Mouse (Mus musculus) heart, embryonic 11.5 days (tissue): Measurements from ENCODE around the gene Pisd. TPM values are rescaled to one million over a fixed set of nuclear protein-coding genes. Genes with fewer than 3 reads are reported as not detected.
"Not testable (repeated sequence)": the region's sequence is repeated elsewhere in the genome, so short reads cannot be mapped to it uniquely, and the experiment has no call there.

Experiments used
- ATAC-seq: fragments of 200-750 bp; cut with Nextera tagmentation; replicated peaks from 2 replicates; pipeline ENCODE4 v1.8.0; 2017; ENCODE audit warnings: moderate library complexity; ENCODE audit not compliant: insufficient number of reproducible peaks, low FRiP score, low TSS enrichment
- H3K27ac ChIP-seq: fragments of 300-500 bp; sonication (generic); 2 replicates; pipeline ENCODE4 v1.5.1; 2014; ENCODE audit warnings: mild to moderate bottlenecking, low read depth, low read length
- H3K27me3 ChIP-seq: fragments of 300-500 bp; sonication (generic); 2 replicates; pipeline ENCODE4 v1.6.1; 2014; ENCODE audit warnings: mild to moderate bottlenecking, low read length, mixed read lengths; ENCODE audit not compliant: control insufficient read depth, insufficient read depth
- H3K36me3 ChIP-seq: fragments of 300-500 bp; sonication (generic); 2 replicates; pipeline ENCODE4 v1.6.1; 2014; ENCODE audit warnings: mild to moderate bottlenecking, low read length, moderate library complexity, mixed read lengths; ENCODE audit not compliant: control insufficient read depth, insufficient read depth
- H3K4me1 ChIP-seq: fragments of 300-500 bp; sonication (generic); 2 replicates; pipeline ENCODE4 v1.6.1; 2014; ENCODE audit warnings: low read length; ENCODE audit not compliant: control insufficient read depth, insufficient read depth
- H3K4me2 ChIP-seq: fragments of 300-500 bp; sonication (generic); 2 replicates; pipeline ENCODE4 v1.6.1; 2014; ENCODE audit warnings: mild to moderate bottlenecking, moderate library complexity
- H3K4me3 ChIP-seq: fragments of 300-500 bp; sonication (generic); 2 replicates; pipeline ENCODE4 v1.5.1; 2014; ENCODE audit warnings: low read depth, low read length
- H3K9ac ChIP-seq: fragments of 300-500 bp; sonication (generic); 2 replicates; pipeline ENCODE4 v1.6.1; 2014; ENCODE audit warnings: mild to moderate bottlenecking, low read depth, low read length, moderate library complexity
- H3K9me3 ChIP-seq: fragments of 300-500 bp; sonication (generic); replicated peaks from 2 replicates; pipeline ENCODE4 v1.6.1; 2016; ENCODE audit warnings: low read length; ENCODE audit not compliant: control insufficient read depth
- WGBS: fragments of 180-500 bp; shearing (Covaris S2); extraction: QIAGEN DNeasy Blood & Tissue Kit; methylation state at CpG from one replicate; pipeline ENCODE4 v1.1.7; 2014; ENCODE audit not compliant: insufficient replicate concordance; 5-methylcytosine and 5-hydroxymethylcytosine counted together
- polyA plus RNA-seq: library from polyadenylated mRNA; unstranded; fragments of >200 nt; fragmentation: Nextera tagmentation; extraction: Ambion mirVana; gene quantifications from 2 replicates; pipeline ENCODE4 v1.2.1, GENCODE M21; 2014

Pisd gene
- polyA plus RNA-seq = 45.5 and 53.1 TPM in 2 replicates

DNA sequence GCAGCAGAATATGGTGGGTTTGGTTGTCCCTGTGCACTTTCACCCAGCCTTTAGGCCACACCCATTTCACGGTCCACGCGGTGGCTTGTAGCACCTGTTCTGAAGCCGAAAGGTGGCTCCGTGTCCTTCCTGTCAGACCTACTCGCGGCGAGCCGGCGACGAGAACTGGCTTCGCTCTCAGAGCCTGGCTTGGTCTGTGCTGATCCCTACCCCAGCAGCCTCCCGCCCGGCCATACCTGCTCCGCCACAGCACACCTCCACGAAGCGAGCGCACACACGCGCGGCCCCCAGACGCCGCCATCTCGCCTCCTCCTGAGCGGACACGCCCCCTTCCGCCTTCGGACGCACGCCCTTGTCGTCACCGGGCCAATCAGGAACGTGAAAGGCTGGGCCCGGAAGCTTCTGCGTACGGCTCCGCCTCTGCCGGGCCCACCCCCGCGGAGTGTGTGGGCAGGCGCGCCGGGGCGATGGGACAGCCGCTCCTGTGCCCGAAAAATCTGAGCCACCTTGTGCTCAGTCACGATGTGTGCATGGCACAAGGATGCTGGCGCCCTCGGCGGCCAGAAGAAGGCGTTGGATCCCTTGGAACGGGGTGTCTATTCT lies at the start of gene Pisd:
Gene Pisd (minus strand): TSS at position 334 of the 603 bp plus-strand sequence.
- Histone ChIP-seq H3K9ac (peak within 1 kb of the TSS; percentile 79), H3K27ac (no peak within 1 kb of the TSS), H3K4me3 (peak within 1 kb of the TSS; percentile 91), H3K9me3 (no peaks in the 10 kb centered on the region), H3K36me3 (peaks cover 3% of the 10 kb centered on the region; the same call in 1 of the 2 replicates), H3K4me2 (peak within 1 kb of the TSS; percentile 69), H3K27me3 (no peaks in the 10 kb centered on the region), H3K4me1 (0 out of 2 replicates have a peak, but pooled peaks cover 2% of the 10 kb centered on the region)
- ATAC-seq = peak; percentile 97
- WGBS = 0% methylated on average over 52 of the region's 52 CpGs

GRCm38 (mm10) chr5:32834497-32834896 lies 49.1 kb upstream of the Pisd start:
- H3K9ac ChIP-seq = no peak overlapping the region
- H3K27me3 ChIP-seq = no peaks in the 10 kb centered on the region
- no peak for ATAC-seq
- no peak overlapping the region for H3K4me2 ChIP-seq
- WGBS = 87% methylated on average over 1 of the region's 1 CpGs
- H3K4me3 ChIP-seq = no peak overlapping the region
- no peak overlapping the region for H3K27ac ChIP-seq
- no peaks in the 10 kb centered on the region for H3K4me1 ChIP-seq
- H3K36me3 ChIP-seq = peaks cover 27% of the 10 kb centered on the region
- H3K9me3 ChIP-seq = no peaks in the 10 kb centered on the region

- Histone ChIP-seq H3K27ac (no peak overlapping the region), H3K27me3 (no peaks in the 10 kb centered on the region), H3K4me1 (no peaks in the 10 kb centered on the region), H3K36me3 (peaks cover 41% of the 10 kb centered on the region), H3K4me3 (no peak overlapping the region), H3K4me2 (no peak overlapping the region), H3K9me3 (no peaks in the 10 kb centered on the region), H3K9ac (no peak overlapping the region)
- WGBS = 81% methylated on average over 2 of the region's 2 CpGs
- no peak for ATAC-seq
These were observed 44.6 kb upstream of the Pisd start for GRCm38 (mm10) chr5:32830054-32830453.

DNA sequence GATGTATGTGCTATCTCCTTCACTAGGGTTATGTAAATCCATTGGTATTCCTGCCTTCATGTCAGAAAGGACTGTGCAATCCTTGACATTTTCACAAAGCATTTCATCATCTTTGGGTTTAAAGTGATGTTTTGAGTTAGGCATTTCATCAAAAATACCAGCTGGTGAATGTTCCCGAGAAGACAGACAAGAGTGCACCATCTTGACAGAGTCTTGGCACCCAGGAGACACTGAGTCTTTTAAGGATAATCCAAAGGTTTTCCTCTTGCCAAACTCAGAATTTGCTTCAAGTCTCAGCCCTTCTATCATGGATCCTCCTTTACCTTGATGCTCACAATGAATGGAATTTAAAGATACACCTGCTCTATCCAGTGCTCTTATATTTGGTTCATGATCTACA lies 43.3 kb upstream of the Pisd start:
- not testable (repeated sequence) for H3K27me3 ChIP-seq, H3K4me1 ChIP-seq, H3K9me3 ChIP-seq, H3K9ac ChIP-seq, ATAC-seq, H3K27ac ChIP-seq, H3K4me3 ChIP-seq, H3K4me2 ChIP-seq
- peaks cover 32% of the 10 kb centered on the region for H3K36me3 ChIP-seq
- WGBS = 85% methylated on average over 1 of the region's 1 CpGs

- no peaks in the 10 kb centered on the region for H3K9me3 ChIP-seq
- H3K9ac ChIP-seq = no peak within 1 kb of the TSS
- no peaks in the 10 kb centered on the region for H3K27me3 ChIP-seq
- ATAC-seq = no peak
- no peak within 1 kb of the TSS for H3K4me2 ChIP-seq
- H3K36me3 ChIP-seq = peaks cover 28% of the 10 kb centered on the region
- no peak within 1 kb of the TSS for H3K27ac ChIP-seq
- no peaks in the 10 kb centered on the region for H3K4me1 ChIP-seq
- H3K4me3 ChIP-seq = no peak within 1 kb of the TSS
- WGBS = 70% methylated on average over 7 of the region's 7 CpGs
These were observed 41.6 kb upstream of the Pisd start, which contains the start of gene Gm20671 for GRCm38 (mm10) chr5:32827009-32827408. Gene Gm20671, minus strand, starts transcription at chr5:32827109.

DNA sequence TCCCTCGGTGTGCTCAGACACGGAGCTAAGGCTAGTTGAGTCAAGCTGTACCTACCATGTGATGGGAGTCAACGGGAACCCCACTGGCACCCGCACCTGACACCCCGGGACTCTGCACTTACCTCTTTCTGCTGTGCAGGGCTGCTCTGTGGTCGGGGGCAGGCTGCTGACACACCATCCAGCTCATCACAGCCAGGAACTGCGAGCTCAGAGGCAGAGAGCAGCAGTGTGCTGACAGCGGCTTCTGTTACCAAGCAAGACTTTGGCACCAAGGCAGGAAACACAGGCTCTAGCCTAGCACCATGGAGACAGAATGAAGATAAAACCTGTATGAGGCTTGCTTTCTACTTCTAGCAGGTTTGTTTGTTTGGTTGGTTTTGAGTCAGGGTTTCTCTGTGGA lies 35.0 kb upstream of the Pisd start:
- Histone ChIP-seq H3K4me2 (no peak overlapping the region), H3K9ac (no peak overlapping the region), H3K9me3 (no peaks in the 10 kb centered on the region), H3K4me1 (no peaks in the 10 kb centered on the region), H3K27ac (no peak overlapping the region), H3K4me3 (no peak overlapping the region), H3K27me3 (no peaks in the 10 kb centered on the region), H3K36me3 (peaks cover 11% of the 10 kb centered on the region)
- WGBS = 91% methylated on average over 8 of the region's 8 CpGs
- no peak for ATAC-seq

GRCm38 (mm10) chr5:32815396-32815795 lies 29.9 kb upstream of the Pisd start:
- Histone ChIP-seq H3K27me3 (no peaks in the 10 kb centered on the region), H3K27ac (no peak overlapping the region), H3K9ac (no peak overlapping the region), H3K9me3 (no peaks in the 10 kb centered on the region), H3K4me1 (no peaks in the 10 kb centered on the region), H3K36me3 (peaks cover 19% of the 10 kb centered on the region), H3K4me3 (no peak overlapping the region), H3K4me2 (no peak overlapping the region)
- 94% methylated on average over 4 of the region's 4 CpGs for WGBS
- no peak for ATAC-seq

DNA sequence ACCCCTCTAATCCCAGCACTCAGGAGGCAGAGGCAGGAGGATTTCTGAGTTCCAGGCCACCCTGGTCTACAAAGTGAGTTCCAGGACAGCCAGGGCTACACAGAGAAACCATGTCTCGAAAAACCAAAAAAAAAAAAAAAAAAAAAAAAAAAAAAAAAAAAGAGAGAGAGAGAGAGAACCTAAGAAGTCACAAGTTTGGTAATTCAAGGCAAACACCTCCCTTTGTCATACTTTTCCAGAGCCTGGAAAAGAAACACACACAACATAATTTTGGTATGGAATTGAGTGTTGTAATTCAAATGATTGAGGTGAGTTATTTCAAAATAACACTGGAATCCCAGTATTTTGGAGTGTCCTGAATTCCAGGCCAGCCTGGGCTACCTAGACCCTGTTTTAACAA lies 1.0 kb upstream of the Pisd start:
- not testable (repeated sequence) for H3K9me3 ChIP-seq, H3K4me3 ChIP-seq, H3K4me2 ChIP-seq, H3K9ac ChIP-seq, H3K27ac ChIP-seq, H3K27me3 ChIP-seq, H3K36me3 ChIP-seq, ATAC-seq, H3K4me1 ChIP-seq
- WGBS = 63% methylated on average over 1 of the region's 1 CpGs

DNA sequence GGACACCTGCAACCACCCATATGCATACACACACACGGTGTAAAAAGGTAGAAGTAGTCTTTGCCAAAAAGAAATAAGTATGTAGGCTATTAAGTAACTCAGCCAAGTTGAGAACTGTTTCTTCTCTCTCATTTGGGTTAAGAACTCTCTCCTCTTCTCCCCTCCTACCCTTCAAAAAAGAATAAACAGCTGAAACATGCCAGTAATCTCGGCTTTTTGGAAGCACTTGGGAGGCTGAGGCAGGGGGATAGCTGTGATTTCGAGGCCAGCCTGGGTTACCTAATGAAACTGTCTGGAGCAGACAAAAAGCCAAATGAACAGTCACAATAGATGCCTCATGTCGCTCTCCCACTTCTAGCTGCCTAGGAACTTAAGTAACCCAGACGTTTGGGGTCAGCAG lies 720 bp downstream of the Pisd start:
- Histone ChIP-seq H3K4me3 (peak overlapping the region; percentile 91), H3K36me3 (peaks cover 3% of the 10 kb centered on the region; the same call in 1 of the 2 replicates), H3K9me3 (no peaks in the 10 kb centered on the region), H3K4me2 (peak overlapping the region; percentile 69), H3K27ac (no peak overlapping the region), H3K27me3 (no peaks in the 10 kb centered on the region), H3K9ac (peak overlapping the region; percentile 79), H3K4me1 (0 out of 2 replicates have a peak, but pooled peaks cover 2% of the 10 kb centered on the region)
- no peak for ATAC-seq
- WGBS = 18% methylated on average over 5 of the region's 5 CpGs
